Mouse (Mus musculus) right cerebral cortex, postnatal 36 days (tissue): ENCODE measurements at regions not wholly inside any gene's neighbourhood (a gene's known extent, or its start where the extent isn't known, plus 50 kb on each side); places are given as distances from the start of the nearest gene placed in this dataset.

Source experiments
- DNase-seq, 2 experiments: peaks; one replicate each; pipeline ENCODE4 v3.0.0; 2022; ENCODE audit warnings: low spot score in 2 of 2, mixed read lengths in 1 of 2

DNA sequence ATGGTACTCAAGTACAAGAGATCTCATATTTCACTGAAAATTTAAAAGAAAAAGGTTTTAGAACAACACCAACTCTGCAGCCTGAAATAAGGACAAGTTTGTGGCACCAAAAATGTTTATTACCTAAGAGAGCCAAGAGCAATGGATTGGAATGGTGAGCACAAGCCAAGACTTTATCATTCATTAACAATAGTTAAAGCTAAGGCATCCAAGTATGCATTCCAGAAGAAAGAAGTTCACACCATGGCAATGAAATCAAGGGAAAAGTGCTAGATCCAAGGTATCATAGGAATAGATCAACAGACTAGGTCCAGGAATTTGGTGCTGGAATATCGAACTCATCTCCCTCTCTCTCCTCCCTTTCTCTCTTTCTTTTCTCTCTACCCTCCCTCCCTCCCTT lies 63.8 kb upstream of the P3h2 start:
- DNase-seq = no peak

GRCm38 (mm10) chr16:26168216-26168615 lies 62.6 kb upstream of the P3h2 start:
- DNase-seq = no peak

DNA sequence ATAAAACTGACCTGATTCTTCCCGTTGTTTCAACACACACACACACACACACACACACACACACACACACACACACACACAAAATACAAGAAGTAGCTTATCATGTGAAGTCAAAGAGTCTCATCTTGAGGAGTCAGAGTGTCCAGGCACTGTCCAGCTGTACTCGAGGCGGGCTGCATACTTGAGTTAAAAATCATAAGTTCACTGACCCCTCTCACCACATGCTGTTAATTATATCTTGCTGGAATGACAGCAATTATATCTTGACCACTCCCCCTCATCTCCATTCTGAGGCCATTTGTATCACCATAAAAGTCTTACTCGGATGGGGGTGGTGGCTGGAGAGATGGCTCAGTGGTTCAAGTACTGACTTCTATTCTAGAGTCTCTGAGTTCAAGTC lies 58.5 kb upstream of the P3h2 start:
- no peak for DNase-seq

GRCm38 (mm10) chr16:26163401-26163800 lies 57.8 kb upstream of the P3h2 start:
- no peak for DNase-seq

DNA sequence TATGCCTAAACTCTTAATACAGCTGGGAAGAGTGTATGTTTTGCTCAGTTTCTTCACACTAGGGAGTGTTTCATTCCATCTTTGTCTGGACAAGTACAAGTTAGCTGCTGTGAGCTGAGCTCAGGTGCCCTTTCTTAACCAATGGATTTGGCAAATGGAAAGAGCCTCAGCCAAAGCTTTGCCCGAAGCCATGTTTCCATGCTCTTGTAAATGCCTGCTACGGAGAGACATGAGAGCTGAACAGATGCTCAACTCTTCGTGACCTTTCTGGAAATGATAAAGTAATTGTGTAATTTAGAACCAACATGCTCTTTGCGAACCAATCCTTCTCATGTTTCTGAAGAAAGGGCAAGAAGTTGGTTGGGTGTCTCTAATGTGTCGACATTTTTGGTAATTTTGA lies 52.0 kb upstream of the P3h2 start:
- no peak for DNase-seq
